Mouse (Mus musculus) spleen, adult 2 months (tissue): ENCODE measurements around the gene Atp6v1f. TPM values are rescaled to one million over a fixed set of nuclear protein-coding genes. Genes with fewer than 3 reads are reported as not detected.

Source experiments
- DNase-seq, 2 experiments: peaks; one replicate each; pipeline versions ENCODE4 v3.0.0 to v3.0.0-alpha.2; 2012 to 2021; ENCODE audit warnings: low spot score in 2 of 2, low read depth in 1 of 2
- H3K27ac ChIP-seq: fragments of 200-500 bp; 2 replicates; pipeline ENCODE4 v1.5.1; 2012; ENCODE audit warnings: low read length, inconsistent platforms; ENCODE audit not compliant: insufficient read depth
- H3K27me3 ChIP-seq: fragments of 200-500 bp; 2 replicates; pipeline ENCODE4 v1.6.1; 2012; ENCODE audit warnings: mild to moderate bottlenecking, moderate library complexity, low read length, inconsistent platforms; ENCODE audit not compliant: control insufficient read depth, insufficient read depth
- H3K36me3 ChIP-seq: fragments of 200-500 bp; 2 replicates; pipeline ENCODE4 v1.6.1; 2012; ENCODE audit warnings: mild to moderate bottlenecking, low read length, inconsistent platforms; ENCODE audit not compliant: control insufficient read depth, insufficient read depth
- H3K4me1 ChIP-seq: fragments of 200-500 bp; 2 replicates; pipeline ENCODE4 v1.6.1; 2011; ENCODE audit warnings: inconsistent platforms; ENCODE audit not compliant: control insufficient read depth, insufficient read depth, insufficient read length
- H3K4me3 ChIP-seq: fragments of 200-500 bp; 2 replicates; pipeline ENCODE4 v1.5.1; 2011; ENCODE audit warnings: mild to moderate bottlenecking, inconsistent platforms; ENCODE audit not compliant: insufficient read depth, insufficient read length; ENCODE audit errors: extremely low read depth
- CTCF ChIP-seq: fragments of 200-500 bp; IDR thresholded peaks from 2 replicates; pipeline ENCODE4 v1.5.1; 2011; ENCODE audit warnings: mild to moderate bottlenecking, inconsistent platforms; ENCODE audit not compliant: insufficient read depth, insufficient read length, insufficient replicate concordance; ENCODE audit errors: extremely low read depth
- POLR2A ChIP-seq: fragments of 200-500 bp; IDR thresholded peaks from 2 replicates; pipeline ENCODE4 v1.6.1; 2011; ENCODE audit warnings: low read depth, low read length, inconsistent platforms
- WGBS: fragments of 180-500 bp; shearing (Covaris S2); methylation state at CpG from one replicate; pipeline ENCODE4 v1.1.7; 2018; 5-methylcytosine and 5-hydroxymethylcytosine counted together
- polyA plus RNA-seq: library from polyadenylated mRNA; depleted of rRNA; stranded (reverse); fragments of >200 nt; gene quantifications from 2 replicates; pipeline ENCODE4 v1.2.3, GENCODE M21; 2012

Atp6v1f gene
- polyA plus RNA-seq, 1 experiment = 182 TPM

- 59% methylated on average over 6 of the region's 6 CpGs for WGBS
- Histone ChIP-seq H3K27ac (no peak overlapping the region), H3K4me3 (no peak overlapping the region), H3K27me3 (peaks cover 14% of the 10 kb centered on the region), H3K4me1 (peaks cover 5% of the 10 kb centered on the region), H3K36me3 (no peaks in the 10 kb centered on the region)
- DNase-seq = no peak
- no peak for TF ChIP-seq CTCF
- TF ChIP-seq POLR2A = no peak
Measured at GRCm38 (mm10) chr6:29435940-29436451, 31.5 kb upstream of the Atp6v1f start.

GRCm38 (mm10) chr6:29436461-29436934 is 31.0 kb upstream of the Atp6v1f start:
- DNase-seq = no peak
- peaks cover 5% of the 10 kb centered on the region for H3K4me1 ChIP-seq
- peaks cover 14% of the 10 kb centered on the region for H3K27me3 ChIP-seq
- no peaks in the 10 kb centered on the region for H3K36me3 ChIP-seq
- no peak overlapping the region for H3K4me3 ChIP-seq
- WGBS = 25% methylated on average over 11 of the region's 11 CpGs
- TF ChIP-seq POLR2A = no peak
- no peak overlapping the region for H3K27ac ChIP-seq

DNA sequence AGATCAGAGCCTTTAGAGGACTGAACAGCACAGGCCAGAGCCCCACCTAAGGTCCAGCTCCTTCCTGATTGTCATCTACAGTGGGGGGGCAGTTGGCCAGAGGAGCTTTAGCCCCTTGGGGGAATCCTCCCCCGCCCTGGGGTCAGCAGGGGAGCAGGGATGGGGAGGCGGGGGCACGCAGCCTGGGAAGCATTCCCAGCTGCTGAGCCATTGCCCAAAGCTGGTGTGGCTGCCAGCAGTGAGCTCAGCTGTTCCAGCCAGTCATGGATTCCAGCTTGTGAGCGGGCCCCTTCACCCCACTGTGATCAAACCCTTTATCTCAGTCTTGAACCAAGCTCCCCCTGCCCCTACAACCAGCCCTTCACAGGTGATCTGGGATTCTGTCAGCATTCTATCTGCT is 28.3 kb upstream of the Atp6v1f start:
- Histone ChIP-seq H3K4me3 (no peak overlapping the region), H3K27ac (no peak overlapping the region), H3K4me1 (no peaks in the 10 kb centered on the region), H3K36me3 (no peaks in the 10 kb centered on the region), H3K27me3 (peaks cover 6% of the 10 kb centered on the region)
- TF ChIP-seq POLR2A = no peak
- no peak for TF ChIP-seq CTCF
- 88% methylated on average over 4 of the region's 4 CpGs for WGBS
- DNase-seq = no peak

DNA sequence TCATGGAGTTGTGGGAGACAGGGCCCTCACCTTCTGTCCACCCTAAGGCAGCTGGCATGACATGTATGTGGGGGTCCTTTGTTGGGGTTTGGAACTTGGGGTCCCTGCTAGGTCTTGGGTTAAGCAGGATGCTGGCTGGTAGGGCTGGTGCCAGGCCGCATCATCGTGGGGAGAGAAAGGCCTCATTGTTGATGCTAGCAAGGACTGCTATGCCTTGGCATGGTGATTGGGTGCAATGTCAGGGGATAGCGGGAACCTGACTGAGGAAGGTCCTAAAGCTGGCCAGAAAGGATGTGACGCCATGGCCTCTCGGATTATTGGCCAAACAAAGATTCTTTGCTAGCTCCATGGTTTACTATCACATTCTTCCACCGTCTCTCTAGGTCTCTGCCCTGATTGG is 27.7 kb upstream of the Atp6v1f start:
- H3K27ac ChIP-seq = no peak overlapping the region
- DNase-seq = no peak
- TF ChIP-seq CTCF (no peak), POLR2A (no peak)
- no peak overlapping the region for H3K4me3 ChIP-seq
- 87% methylated on average over 6 of the region's 6 CpGs for WGBS
- no peaks in the 10 kb centered on the region for H3K4me1 ChIP-seq
- peaks cover 2% of the 10 kb centered on the region for H3K27me3 ChIP-seq
- H3K36me3 ChIP-seq = no peaks in the 10 kb centered on the region

- Histone ChIP-seq H3K36me3 (no peaks in the 10 kb centered on the region), H3K27ac (no peak overlapping the region), H3K4me3 (no peak overlapping the region), H3K4me1 (no peaks in the 10 kb centered on the region), H3K27me3 (no peaks in the 10 kb centered on the region)
- 49% methylated on average over 11 of the region's 11 CpGs for WGBS
- no peak for TF ChIP-seq POLR2A
- peak; percentile 67; the same call in 1 of the 2 replicates for TF ChIP-seq CTCF
- peak in 1 of 2 experiments; percentile 38 for DNase-seq
Measured at GRCm38 (mm10) chr6:29444773-29445172, 22.7 kb upstream of the Atp6v1f start.

DNA sequence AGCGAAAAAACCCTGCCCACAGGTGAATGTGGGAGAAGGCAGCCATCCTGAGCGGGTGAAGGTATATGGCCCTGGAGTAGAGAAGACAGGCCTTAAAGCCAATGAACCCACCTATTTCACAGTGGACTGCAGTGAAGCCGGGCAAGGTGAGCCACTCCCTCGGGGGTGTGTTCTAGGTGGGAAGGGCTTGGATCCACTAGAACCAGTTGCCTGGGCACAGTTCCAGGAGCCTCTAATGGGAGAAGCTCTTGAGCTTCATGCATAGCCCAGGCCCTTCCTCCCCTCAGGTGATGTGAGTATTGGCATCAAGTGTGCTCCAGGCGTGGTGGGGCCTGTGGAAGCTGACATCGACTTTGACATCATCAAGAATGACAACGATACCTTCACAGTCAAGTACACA is 22.2 kb upstream of the Atp6v1f start:
- no peak overlapping the region for H3K27ac ChIP-seq
- no peak for DNase-seq
- no peaks in the 10 kb centered on the region for H3K27me3 ChIP-seq
- no peaks in the 10 kb centered on the region for H3K36me3 ChIP-seq
- no peak for TF ChIP-seq POLR2A
- no peak for TF ChIP-seq CTCF
- H3K4me1 ChIP-seq = no peaks in the 10 kb centered on the region
- WGBS = 91% methylated on average over 7 of the region's 7 CpGs
- no peak overlapping the region for H3K4me3 ChIP-seq

DNA sequence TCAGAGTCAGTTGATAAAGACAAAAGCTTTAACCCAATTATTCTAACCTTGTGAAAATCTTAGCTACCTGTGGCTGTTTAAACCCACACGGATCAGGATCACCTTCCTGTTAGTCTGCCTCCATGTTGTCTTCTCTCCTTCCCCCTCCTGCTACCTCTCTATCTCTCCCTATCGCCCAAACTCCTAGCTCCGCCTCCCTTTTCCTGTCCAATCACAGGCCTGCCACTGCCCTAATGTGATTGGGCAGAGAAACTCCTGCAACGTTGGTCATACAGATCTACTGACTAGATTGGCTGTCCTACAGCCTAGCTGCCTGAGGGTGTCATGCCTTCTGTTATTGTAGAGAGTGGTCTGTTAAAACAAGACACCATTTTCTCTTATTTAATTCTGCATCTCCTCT is 17.7 kb upstream of the Atp6v1f start:
- WGBS = 36% methylated on average over 4 of the region's 4 CpGs
- no peak for DNase-seq
- H3K27me3 ChIP-seq = no peaks in the 10 kb centered on the region

GRCm38 (mm10) chr6:29450667-29451066 is 16.9 kb upstream of the Atp6v1f start:
- no peak for DNase-seq
- H3K27ac ChIP-seq = no peak overlapping the region
- 95% methylated on average over 6 of the region's 6 CpGs for WGBS
- TF ChIP-seq POLR2A = no peak
- no peak for TF ChIP-seq CTCF
- no peaks in the 10 kb centered on the region for H3K36me3 ChIP-seq
- H3K27me3 ChIP-seq = no peaks in the 10 kb centered on the region
- H3K4me1 ChIP-seq = no peaks in the 10 kb centered on the region
- no peak overlapping the region for H3K4me3 ChIP-seq

More for the DNA sequence above, 17.7 kb upstream of the Atp6v1f start:
- Histone ChIP-seq H3K27ac (no peak overlapping the region), H3K36me3 (no peaks in the 10 kb centered on the region), H3K4me3 (no peak overlapping the region), H3K4me1 (no peaks in the 10 kb centered on the region)
- TF ChIP-seq POLR2A = no peak
- no peak for TF ChIP-seq CTCF
